Mouse (Mus musculus): Measurements from ENCODE around the gene A630073D07Rik.
"Not testable (repeated sequence)": the region's sequence is repeated elsewhere in the genome, so short reads cannot be mapped to it uniquely, and the experiment has no call there.

Gene A630073D07Rik

DNA sequence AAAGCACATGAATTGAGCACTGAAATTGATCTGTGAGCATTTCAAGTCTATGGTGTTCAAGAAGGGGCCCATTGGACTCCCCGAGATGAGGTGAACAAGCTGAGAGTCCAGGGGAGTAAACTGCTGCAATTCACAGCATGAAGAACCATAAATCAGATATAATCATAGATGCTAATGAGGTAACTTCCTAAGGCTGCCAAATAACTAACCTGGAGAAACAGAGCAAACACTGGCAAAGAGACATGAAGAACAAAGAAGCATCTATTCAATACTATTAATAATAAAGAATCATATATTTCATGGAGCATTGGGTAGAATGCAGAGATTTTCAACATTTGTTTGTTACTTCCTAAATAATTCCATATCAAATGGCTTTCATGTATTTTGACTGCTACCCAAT, at the start of gene A630073D07Rik:
A630073D07Rik (minus strand) TSS at position 101 of the 400 bp plus-strand sequence.
- DNase-seq: no peak

- no peak for DNase-seq
These were observed 49.6 kb upstream of the A630073D07Rik start, which contains the start of gene Tas2r121 for GRCm38 (mm10) chr6:132700907-132701306. Gene Tas2r121, minus strand, starts transcription at chr6:132701007.

GRCm38 (mm10) chr6:132691596-132691995, 40.3 kb upstream of the A630073D07Rik start:
- not testable (repeated sequence) for DNase-seq

DNA sequence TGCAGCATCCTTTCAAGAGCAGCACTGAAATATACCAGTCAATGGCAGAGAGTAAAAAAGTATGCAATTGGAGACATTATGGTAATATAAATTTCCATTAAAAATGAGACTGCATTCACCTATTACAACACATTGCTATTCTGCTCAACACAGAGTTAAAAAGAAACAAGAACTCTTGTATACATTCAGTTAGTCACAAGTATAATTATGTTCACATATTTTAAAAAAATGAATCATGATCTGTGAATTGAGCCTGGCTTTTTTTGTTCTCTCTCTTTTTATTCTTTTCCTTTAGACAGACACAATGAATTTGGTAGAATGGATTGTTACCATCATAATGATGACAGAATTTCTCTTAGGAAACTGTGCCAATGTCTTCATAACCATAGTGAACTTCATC, 5.3 kb upstream of the A630073D07Rik start, which contains the start of gene Tas2r120:
Tas2r120 (plus strand) TSS at position 301 of the 400 bp plus-strand sequence.
- DNase-seq: no peak

DNA sequence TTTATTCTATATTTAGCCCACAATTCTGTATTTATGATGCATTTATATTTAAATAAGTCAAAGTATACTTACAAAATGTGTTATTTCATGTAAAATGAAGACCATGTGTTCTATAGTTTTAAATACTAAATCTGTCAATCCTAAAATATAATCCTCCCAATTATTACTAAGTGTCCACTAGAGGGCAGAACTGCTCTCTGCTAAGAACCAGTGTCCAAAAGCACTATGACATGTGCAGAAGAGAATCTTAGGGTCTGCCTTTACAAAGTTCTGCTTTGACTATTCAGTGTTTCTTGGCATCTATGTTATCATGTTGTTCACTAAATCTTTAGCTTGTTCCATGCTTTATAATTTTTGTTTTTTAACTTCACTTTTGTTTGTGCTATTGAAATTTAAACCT, 1.9 kb downstream of the A630073D07Rik start:
- DNase-seq: no peak

- DNase-seq: not testable (repeated sequence)
These were observed 55.7 kb downstream of the A630073D07Rik start, which contains the start of gene Prp2 for GRCm38 (mm10) chr6:132595613-132596012. Gene Prp2, plus strand, starts transcription at chr6:132595913.

All from thymus, postnatal 4 days (tissue).